24 mouse cellular contexts compared by ENCODE assay signal in genomic region chr2:136095978-136096377, GRCm38 (mm10). TPM values are rescaled to one million over a fixed set of nuclear protein-coding genes. Genes with fewer than 3 reads are reported as not detected.
DNase-seq lines count a peak whose midpoint lies in the region; ATAC-seq and TF ChIP-seq lines count a peak whose summit lies in the region.
"Had no signal": no experiment of that assay in that cellular context is flagged by ENCODE, and none has a peak within 500 bp of the region (broad histone marks: within the 10 kb centered on the region; RNA-seq: fewer than 3 reads in every experiment).

No protein-coding gene starts in this region.

- TF ChIP-seq CTCF in Patski (IDR thresholded peaks at IDR 0.05), result no peak

- H3K27me3 ChIP-seq in liver, embryonic 11.5 days (replicated peaks; ENCODE audit: control insufficient read depth, insufficient read depth, low read length), result no peaks in the 10 kb centered on the region
- no peaks in the 10 kb centered on the region for H3K27me3 ChIP-seq in liver, embryonic 12.5 days (replicated peaks)
- H3K27me3 ChIP-seq in Patski, result peaks cover 34% of the 10 kb centered on the region
- no peaks in the 10 kb centered on the region for H3K27me3 ChIP-seq in hindbrain, embryonic 10.5 days (ENCODE audit: insufficient read depth, poor library complexity, severe bottlenecking)
- H3K27me3 ChIP-seq: CH12.LX; embryonic facial prominence, embryonic 12.5 days; forebrain, embryonic 13.5 days; forebrain, embryonic 15.5 days had no signal

- no peak overlapping the region for H3K4me3 ChIP-seq in liver, embryonic 11.5 days (ENCODE audit: low read depth, low read length)
- H3K4me3 ChIP-seq in liver, embryonic 12.5 days, result no peak overlapping the region
- no peak overlapping the region for H3K4me3 ChIP-seq in hindbrain, embryonic 10.5 days
- H3K4me3 ChIP-seq: embryonic facial prominence, embryonic 10.5 days; embryonic facial prominence, embryonic 12.5 days; forebrain, embryonic 13.5 days; forebrain, embryonic 15.5 days had no signal

- no peak overlapping the region for H3K9ac ChIP-seq in liver, embryonic 11.5 days (ENCODE audit: low read depth, low read length)
- H3K9ac ChIP-seq in liver, embryonic 12.5 days, result no peak overlapping the region
- H3K9ac ChIP-seq: embryonic facial prominence, embryonic 12.5 days; forebrain, embryonic 13.5 days; forebrain, embryonic 15.5 days; forebrain, postnatal 0 days had no signal

- no peaks in the 10 kb centered on the region for H3K36me3 ChIP-seq in liver, embryonic 11.5 days (ENCODE audit: control insufficient read depth, insufficient read depth, low read length)
- no peaks in the 10 kb centered on the region for H3K36me3 ChIP-seq in liver, embryonic 12.5 days
- H3K36me3 ChIP-seq in hindbrain, embryonic 10.5 days, result no peaks in the 10 kb centered on the region
- H3K36me3 ChIP-seq: embryonic facial prominence, embryonic 10.5 days; embryonic facial prominence, embryonic 12.5 days; G1E had no signal

- WGBS in liver, embryonic 11.5 days, result 44% methylated on average over 2 of the region's 2 CpGs
- 36% methylated on average over 2 of the region's 2 CpGs for WGBS in liver, embryonic 12.5 days (ENCODE audit: insufficient replicate concordance)
- WGBS in hindbrain, embryonic 10.5 days, result 83% methylated on average over 2 of the region's 2 CpGs

- POLR2A ChIA-PET in Patski (lab: Charles Lee), result no interaction called here

- no peaks in the 10 kb centered on the region for H3K9me3 ChIP-seq in liver, embryonic 11.5 days (ENCODE audit: control insufficient read depth, low read length)
- H3K9me3 ChIP-seq in liver, embryonic 12.5 days (replicated peaks), result no peaks in the 10 kb centered on the region
- H3K9me3 ChIP-seq in hindbrain, embryonic 10.5 days, result no peaks in the 10 kb centered on the region
- H3K9me3 ChIP-seq: embryonic facial prominence, embryonic 10.5 days; embryonic facial prominence, embryonic 12.5 days; forebrain, embryonic 13.5 days; forebrain, embryonic 15.5 days had no signal

- no peak for DNase-seq in liver, embryonic 11.5 days (ENCODE audit: low spot score)
- DNase-seq in 416B (ENCODE audit: low read depth) (peak; percentile 1), Patski (ENCODE audit: low read depth, low spot score) (peak; percentile 3)
- no peak for DNase-seq in frontal cortex, postnatal 36 days (ENCODE audit: low spot score in 2 of 2)
- no peak for DNase-seq in hindbrain, embryonic 10.5 days (ENCODE audit: low spot score)
- DNase-seq: adrenal gland, adult 2 months; adrenal gland, postnatal 10 days; adrenal gland, postnatal 25 days; B cell, adult 2 months; cerebellum, adult 11 months; cerebellum, adult 18-20 months; cerebellum, adult 8-10 months; cerebellum, adult 9-11 months; cerebellum, postnatal 14 days; cerebellum, postnatal 36 days; forebrain, postnatal 0 days had no signal

- H3K4me2 ChIP-seq in liver, embryonic 11.5 days, result no peak overlapping the region
- H3K4me2 ChIP-seq in liver, embryonic 12.5 days, result no peak overlapping the region
- H3K4me2 ChIP-seq: embryonic facial prominence, embryonic 12.5 days; forebrain, embryonic 13.5 days; forebrain, embryonic 15.5 days had no signal

- no peaks in the 10 kb centered on the region for H3K4me1 ChIP-seq in liver, embryonic 11.5 days (replicated peaks; ENCODE audit: control insufficient read depth, insufficient read depth, low read length)
- H3K4me1 ChIP-seq in liver, embryonic 12.5 days, result no peaks in the 10 kb centered on the region
- no peaks in the 10 kb centered on the region for H3K4me1 ChIP-seq in hindbrain, embryonic 10.5 days (replicated peaks)
- H3K4me1 ChIP-seq: embryonic facial prominence, embryonic 10.5 days; embryonic facial prominence, embryonic 12.5 days; forebrain, embryonic 13.5 days; forebrain, embryonic 15.5 days had no signal

- no peak overlapping the region for H3K27ac ChIP-seq in liver, embryonic 11.5 days (ENCODE audit: low read depth, low read length)
- H3K27ac ChIP-seq in liver, embryonic 12.5 days, result no peak overlapping the region
- H3K27ac ChIP-seq in hindbrain, embryonic 10.5 days, result no peak overlapping the region
- H3K27ac ChIP-seq: embryonic facial prominence, embryonic 10.5 days; embryonic facial prominence, embryonic 12.5 days; forebrain, embryonic 13.5 days; forebrain, embryonic 15.5 days had no signal

- CTCF ChIA-PET in Patski (lab: Charles Lee), result no interaction called here

- 0 out of 2 replicates have a peak, but pooled peaks have one; percentile 15 for ATAC-seq in liver, embryonic 11.5 days (replicated peaks; ENCODE audit: low FRiP score)
- ATAC-seq in liver, embryonic 12.5 days, result no peak
- ATAC-seq in Patski, result no peak
- ATAC-seq: CD4-positive, CD25-positive, alpha-beta regulatory T cell, adult 4 months; forebrain, embryonic 13.5 days; forebrain, embryonic 15.5 days; forebrain, postnatal 0 days had no signal

- in situ Hi-C loops in Patski (cut with MboI; ENCODE audit: low pct_unique_long_range_greater_than_20kb), result no loop called here

RNA-seq across cellular contexts. Expression of gene Lamp5, which starts 43.9 kb away (rescaled TPM):
- 0.17 and 0.58 TPM in 2 replicates for polyA plus RNA-seq in liver, embryonic 11.5 days (2014; fragmentation: Nextera tagmentation; extraction: Ambion mirVana)
- polyA plus RNA-seq in liver, embryonic 12.5 days (2016; fragmentation: Nextera tagmentation; extraction: Ambion mirVana), result 0.11 TPM in 1 of 2 replicates, not detected in the other
- not detected for polyA plus RNA-seq in Patski (2021)
- polyA plus RNA-seq in hindbrain, embryonic 10.5 days (2016; fragmentation: Nextera tagmentation; extraction: Ambion mirVana), result 8.6 and 64.0 TPM in 2 replicates
- polyA plus RNA-seq: adrenal gland, adult 2 months; CD4-positive, CD25-positive, alpha-beta regulatory T cell, adult 4 months; G1E had no signal

Comparison
In these comparisons a context has a peak if more than half of its experiments do, and no peak if none do; other contexts are left out.
1. DNase-seq: peak in 416B (single experiment) and Patski (single experiment); none in liver, embryonic 11.5 days (single experiment), frontal cortex, postnatal 36 days (0 of 2) and hindbrain, embryonic 10.5 days (single experiment).